Mouse (Mus musculus): Measurements from ENCODE around the gene Cenps. TPM values are rescaled to one million over a fixed set of nuclear protein-coding genes. Genes with fewer than 3 reads are reported as not detected.
"Not testable (repeated sequence)": the region's sequence is repeated elsewhere in the genome, so short reads cannot be mapped to it uniquely, and the experiment has no call there.

The Cenps gene
- total RNA-seq, 2 experiments from 2014 or later, result 9.6 to 44.3 TPM

DNA sequence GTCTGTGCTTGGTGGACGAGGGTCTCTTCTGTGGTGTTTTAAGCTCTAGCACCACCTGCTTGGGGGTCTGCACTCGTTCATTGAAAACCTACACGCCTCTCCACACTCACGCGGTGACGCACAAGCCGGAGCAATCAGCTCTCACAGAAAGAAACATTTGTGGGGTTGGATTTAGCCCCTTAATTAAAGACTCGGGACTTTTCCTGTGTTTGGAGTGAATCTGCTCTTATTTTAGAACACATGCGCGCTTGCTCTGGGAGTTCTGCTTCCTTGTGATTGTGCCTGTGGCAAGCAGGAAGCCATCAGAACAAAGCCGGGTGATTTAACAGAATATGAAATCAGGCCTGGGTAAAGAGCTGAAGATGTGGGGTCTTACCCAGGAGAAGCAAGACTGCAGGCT lies 10.8 kb downstream of the Cenps start, which contains the start of gene Cort:
Cort (minus strand) TSS at position 101 of the 400 bp plus-strand sequence.
- ATAC-seq (replicated peaks; ENCODE audit: low FRiP score, poor library complexity, severe bottlenecking), result no peak

- ATAC-seq (replicated peaks; ENCODE audit: low FRiP score, poor library complexity, severe bottlenecking), result no peak
Observed at GRCm38 (mm10) chr4:149126115-149126509, 11.3 kb downstream of the Cenps start.

GRCm38 (mm10) chr4:149125341-149126114 lies 11.9 kb downstream of the Cenps start:
- no peak for ATAC-seq (replicated peaks; ENCODE audit: low FRiP score, poor library complexity, severe bottlenecking)

- no peak for ATAC-seq (replicated peaks; ENCODE audit: low FRiP score, poor library complexity, severe bottlenecking)
Observed at GRCm38 (mm10) chr4:149123432-149123831, 14.0 kb downstream of the Cenps start.

GRCm38 (mm10) chr4:149119978-149120562 lies 17.4 kb downstream of the Cenps start:
- not testable (repeated sequence) for ATAC-seq (replicated peaks; ENCODE audit: low FRiP score, poor library complexity, severe bottlenecking)

DNA sequence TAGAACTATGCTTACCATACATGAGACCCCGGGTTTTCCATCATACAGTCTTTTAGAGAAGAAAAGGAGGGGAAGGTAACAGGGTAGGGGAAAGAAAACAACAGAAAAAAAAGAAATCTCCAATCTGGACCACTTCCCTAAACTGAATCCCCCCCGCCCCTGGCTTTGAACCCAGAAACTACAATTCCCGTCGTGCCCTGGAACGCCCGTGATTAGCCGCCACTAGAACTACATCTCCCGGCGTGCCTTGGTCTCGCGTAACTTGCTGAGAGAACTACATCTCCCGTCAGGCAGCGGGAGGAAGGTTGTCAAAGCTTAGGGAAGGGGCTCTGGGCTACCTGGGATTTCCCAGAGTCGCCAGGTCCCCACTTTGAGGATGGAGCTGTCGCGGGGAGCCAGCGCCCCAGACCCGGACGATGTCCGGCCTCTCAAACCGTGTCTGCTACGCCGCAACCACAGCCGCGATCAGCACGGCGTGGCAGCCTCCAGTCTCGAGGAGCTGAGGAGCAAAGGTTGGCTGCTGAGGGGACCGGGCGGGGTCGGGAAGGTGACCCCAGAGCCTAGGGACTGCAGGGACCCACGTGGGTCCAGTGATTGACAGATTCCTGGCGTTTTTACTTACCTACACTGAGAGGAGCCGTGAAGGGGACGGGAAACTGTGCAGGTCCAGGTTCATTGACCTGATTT lies 33.4 kb downstream of the Cenps start, which contains the start of gene Dffa:
Dffa (plus strand) TSS at position 272 of the 687 bp plus-strand sequence.
- peak; percentile 88 for ATAC-seq (replicated peaks; ENCODE audit: low FRiP score, poor library complexity, severe bottlenecking)

DNA sequence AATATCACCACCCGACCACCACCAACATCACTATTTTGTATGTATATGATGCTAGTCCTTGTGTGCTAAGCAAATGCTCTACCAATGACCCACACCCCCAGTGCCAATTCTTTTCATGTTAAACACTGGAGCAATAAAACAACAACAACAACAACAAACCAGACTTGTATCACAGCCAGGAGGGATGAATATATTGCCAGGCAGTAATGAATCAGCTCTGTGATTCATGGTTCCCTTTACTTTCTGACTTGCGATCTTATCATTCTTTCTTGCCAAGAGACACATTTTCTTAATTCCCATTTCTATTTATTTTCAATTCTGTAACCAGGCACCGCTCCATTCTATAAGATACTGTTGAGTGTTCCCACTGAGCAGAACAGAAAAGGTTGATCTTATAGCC lies 36.0 kb downstream of the Cenps start:
- no peak for ATAC-seq (replicated peaks; ENCODE audit: low FRiP score, poor library complexity, severe bottlenecking)

- not testable (repeated sequence) for ATAC-seq (replicated peaks; ENCODE audit: low FRiP score, poor library complexity, severe bottlenecking)
Observed at GRCm38 (mm10) chr4:149100449-149100848, 37.0 kb downstream of the Cenps start.

DNA sequence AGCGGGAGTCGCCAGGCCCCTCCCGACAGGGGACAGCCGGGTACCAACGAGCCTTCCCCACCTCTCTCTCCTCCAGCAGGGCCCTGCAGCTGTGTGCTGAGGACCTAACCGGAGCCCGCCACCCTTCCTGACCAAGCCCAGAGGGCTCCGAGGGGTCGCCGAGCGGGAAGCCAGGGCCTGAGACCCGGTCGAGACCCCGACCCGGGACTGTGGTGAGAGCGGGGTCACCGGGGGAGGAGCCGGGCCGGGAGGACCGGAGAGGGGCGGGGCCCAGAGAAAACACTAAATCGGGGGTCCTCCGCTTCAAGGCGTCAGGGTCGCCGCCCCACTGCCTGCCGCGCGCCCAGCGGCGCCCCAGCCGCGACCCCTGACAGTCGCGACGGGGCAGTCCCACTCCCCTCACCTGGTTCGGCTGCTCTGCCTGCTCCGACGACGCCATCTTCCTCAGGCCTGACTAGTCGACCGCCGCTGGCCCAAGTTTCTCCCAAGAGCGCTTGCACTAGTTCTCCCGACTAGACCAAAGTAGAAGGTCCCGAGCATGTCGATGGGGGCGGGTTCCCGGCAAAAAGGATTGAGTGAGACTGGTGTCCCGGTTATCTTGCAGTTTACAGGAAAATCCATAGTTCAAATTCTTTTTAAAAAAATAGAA lies 37.9 kb downstream of the Cenps start, which contains the start of gene Pex14:
Pex14 (minus strand) TSS at position 508 of the 649 bp plus-strand sequence.
- peak; percentile 86 for ATAC-seq (replicated peaks; ENCODE audit: low FRiP score, poor library complexity, severe bottlenecking)

DNA sequence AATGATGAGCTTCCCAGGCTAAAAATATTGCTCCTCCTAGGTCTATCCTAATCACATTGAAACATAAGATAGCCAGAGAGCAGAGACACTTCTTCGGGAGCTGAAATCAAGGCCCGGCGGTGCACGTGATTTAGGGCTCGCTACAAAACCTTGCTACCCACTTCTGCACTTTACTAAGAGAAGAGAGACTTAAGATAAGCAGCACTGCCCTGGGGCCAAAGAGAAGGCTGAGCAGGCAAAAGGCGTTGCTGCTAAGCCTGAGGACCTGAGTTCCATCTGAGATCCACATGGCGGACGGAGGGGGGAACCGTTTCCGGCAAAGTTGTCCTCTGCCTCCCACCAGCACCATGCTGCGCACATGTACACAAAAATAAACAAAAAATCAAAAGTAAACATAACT lies 38.9 kb downstream of the Cenps start:
- no peak for ATAC-seq (replicated peaks; ENCODE audit: low FRiP score, poor library complexity, severe bottlenecking)

GRCm38 (mm10) chr4:149097956-149098355 lies 39.5 kb downstream of the Cenps start:
- ATAC-seq (replicated peaks; ENCODE audit: low FRiP score, poor library complexity, severe bottlenecking), result no peak

DNA sequence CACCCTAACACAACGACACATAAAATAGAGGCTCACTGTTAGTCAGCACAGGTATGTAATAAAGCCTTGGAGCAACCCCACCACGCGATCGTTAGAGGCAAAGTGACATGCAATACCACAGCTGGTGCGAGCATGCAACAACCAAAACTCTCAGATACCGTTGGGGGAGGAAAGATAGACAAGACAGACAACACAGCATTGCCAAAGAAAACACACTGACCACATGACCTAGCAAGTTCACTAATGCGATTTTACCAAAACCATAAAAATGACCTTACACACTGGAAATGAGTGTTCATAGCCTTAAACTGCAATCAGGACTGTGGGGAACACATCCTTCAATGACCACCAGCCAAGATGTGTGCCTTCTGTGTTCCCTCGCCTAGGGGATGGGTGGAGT lies 46.1 kb downstream of the Cenps start:
- no peak for ATAC-seq (replicated peaks; ENCODE audit: low FRiP score, poor library complexity, severe bottlenecking)

- ATAC-seq (replicated peaks; ENCODE audit: low FRiP score, poor library complexity, severe bottlenecking), result no peak
Observed at GRCm38 (mm10) chr4:149085381-149085780, 52.0 kb downstream of the Cenps start.

GRCm38 (mm10) chr4:149081528-149081927 lies 55.9 kb downstream of the Cenps start:
- ATAC-seq (replicated peaks; ENCODE audit: low FRiP score, poor library complexity, severe bottlenecking), result no peak

DNA sequence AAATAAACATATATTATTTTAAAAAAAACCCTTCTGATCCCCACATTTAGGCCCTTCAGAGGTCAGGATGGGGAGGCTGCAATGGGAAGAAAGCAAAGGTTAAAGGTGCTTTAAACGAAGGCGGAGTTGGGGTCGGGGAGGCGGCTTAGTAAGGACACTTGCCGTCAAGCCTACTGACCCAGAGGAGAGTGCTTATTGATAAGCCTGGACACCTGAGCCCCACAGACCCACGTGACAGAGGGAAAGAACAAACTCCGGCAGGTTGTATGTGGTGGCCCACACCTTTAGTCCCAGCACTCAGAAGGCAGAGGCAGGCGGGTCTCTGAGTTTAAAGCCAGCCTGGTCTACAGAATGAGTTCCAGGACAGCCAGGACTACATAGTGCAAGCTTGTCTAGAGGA lies 57.3 kb downstream of the Cenps start:
- no peak for ATAC-seq (replicated peaks; ENCODE audit: low FRiP score, poor library complexity, severe bottlenecking)

DNA sequence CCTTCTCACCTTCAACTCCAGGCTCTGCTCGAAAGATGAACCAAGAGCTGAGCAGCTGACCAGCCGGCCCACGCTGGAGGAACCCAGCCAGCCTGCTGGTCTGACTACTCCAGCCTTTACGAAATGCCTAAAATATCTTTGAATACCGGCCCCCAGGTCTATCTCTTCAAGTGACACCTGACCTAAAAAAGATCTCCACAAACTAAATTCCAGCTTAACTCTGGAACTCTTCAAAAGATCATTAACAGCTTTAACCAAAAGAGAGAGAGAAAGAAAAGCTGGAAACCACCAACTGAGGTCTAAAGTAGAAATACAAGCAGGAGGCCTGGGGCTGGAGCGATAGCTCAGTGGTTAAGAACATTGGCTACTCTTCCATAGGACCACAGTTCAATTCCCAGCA lies 57.8 kb downstream of the Cenps start:
- no peak for ATAC-seq (replicated peaks; ENCODE audit: low FRiP score, poor library complexity, severe bottlenecking)

DNA sequence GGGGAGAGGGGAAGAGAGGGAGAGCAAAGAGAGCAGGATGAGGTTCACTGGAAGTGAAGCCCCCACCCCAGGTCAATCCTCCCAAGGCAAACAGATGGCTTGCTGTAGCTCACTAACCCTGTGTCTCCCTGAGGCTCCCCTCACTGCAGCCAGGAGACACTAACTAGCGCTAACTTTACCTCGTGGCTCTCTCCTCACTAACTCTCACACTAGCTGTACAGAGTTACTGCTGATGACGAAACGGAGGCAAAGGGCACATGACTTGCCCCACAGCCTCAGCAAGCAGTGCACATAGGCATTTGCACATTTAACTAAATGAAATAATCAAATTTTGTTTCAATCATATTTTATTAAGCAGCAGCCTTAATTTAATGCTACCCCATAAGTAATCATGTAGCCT lies 59.2 kb downstream of the Cenps start:
- no peak for ATAC-seq (replicated peaks; ENCODE audit: low FRiP score, poor library complexity, severe bottlenecking)

Measured in erythroid progenitor cell, adult 5-6 weeks (primary cell).